Mouse (Mus musculus) hindbrain, embryonic 15.5 days (tissue): ENCODE data around the gene Erv3. TPM values are rescaled to one million over a fixed set of nuclear protein-coding genes. Genes with fewer than 3 reads are reported as not detected.

ENCODE experiments used
- ATAC-seq: fragments of 200-750 bp; cut with Nextera tagmentation; 2 replicates; pipeline ENCODE4 v1.8.0; 2017; ENCODE audit warnings: low read depth, moderate number of reproducible peaks, moderate TSS enrichment; ENCODE audit not compliant: low FRiP score
- H3K27ac ChIP-seq: fragments of 300-500 bp; sonication (generic); replicated peaks from 2 replicates; pipeline ENCODE4 v1.5.1; 2015; ENCODE audit warnings: mild to moderate bottlenecking, inconsistent platforms
- H3K27me3 ChIP-seq: fragments of 300-500 bp; sonication (generic); 2 replicates; pipeline ENCODE4 v1.6.1; 2015; ENCODE audit warnings: control low read depth, inconsistent platforms
- H3K36me3 ChIP-seq: fragments of 300-500 bp; sonication (generic); 2 replicates; pipeline ENCODE4 v1.6.1; 2015; ENCODE audit warnings: control low read depth, inconsistent platforms
- H3K4me1 ChIP-seq: fragments of 300-500 bp; sonication (generic); replicated peaks from 2 replicates; pipeline ENCODE4 v1.6.1; 2015; ENCODE audit warnings: control low read depth, inconsistent platforms
- H3K4me2 ChIP-seq: fragments of 300-500 bp; sonication (generic); 2 replicates; pipeline ENCODE4 v1.6.1; 2015; ENCODE audit warnings: moderate library complexity, mild to moderate bottlenecking, inconsistent platforms
- H3K4me3 ChIP-seq: fragments of 300-500 bp; sonication (generic); 2 replicates; pipeline ENCODE4 v1.5.1; 2015; ENCODE audit warnings: mild to moderate bottlenecking, inconsistent platforms
- H3K9ac ChIP-seq: fragments of 300-500 bp; sonication (generic); 2 replicates; pipeline ENCODE4 v1.6.1; 2015; ENCODE audit warnings: inconsistent platforms
- H3K9me3 ChIP-seq: fragments of 300-500 bp; sonication (generic); 2 replicates; pipeline ENCODE4 v1.6.1; 2016; ENCODE audit warnings: control low read depth, inconsistent platforms
- WGBS: fragments of 180-500 bp; shearing (Covaris S2); methylation state at CpG from one replicate; pipeline ENCODE4 v1.1.7; 2015; 5-methylcytosine and 5-hydroxymethylcytosine counted together
- polyA plus RNA-seq: library from polyadenylated mRNA; unstranded; fragments of >200 nt; fragmentation: Nextera tagmentation; extraction: Ambion mirVana; gene quantifications from 2 replicates; pipeline ENCODE4 v1.2.1, GENCODE M21; 2015

The Erv3 gene
- polyA plus RNA-seq, 1 experiment from 2014 or later = not detected

DNA sequence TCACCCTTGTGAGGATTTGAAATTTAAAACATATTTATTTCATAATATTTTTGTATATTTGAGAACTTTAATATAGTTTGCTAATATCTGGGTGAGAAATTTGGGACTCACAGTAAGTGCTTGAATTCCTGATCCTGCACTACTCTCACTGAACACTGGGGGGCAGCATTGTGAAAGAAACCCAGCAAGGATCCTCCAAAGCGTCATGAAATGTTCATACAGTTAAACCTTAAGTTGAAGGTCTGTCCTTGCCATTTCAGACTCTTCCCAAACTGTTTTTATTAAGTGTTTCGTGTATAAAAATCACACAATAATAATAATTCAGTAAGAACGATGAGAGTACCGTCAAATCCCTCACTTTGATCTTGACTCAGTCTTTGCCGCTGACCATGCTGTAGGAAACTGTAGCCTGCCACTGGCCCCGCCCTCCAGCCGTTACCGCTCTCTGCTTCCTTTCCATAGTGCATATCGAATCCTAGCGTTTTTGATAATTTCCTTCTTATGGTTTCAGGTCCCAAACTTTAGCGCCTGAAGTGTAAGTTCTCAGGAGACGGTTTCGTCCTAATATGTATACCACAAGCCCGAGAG, 39.4 kb downstream of the Erv3 start:
- Histone ChIP-seq H3K36me3 (no peaks in the 10 kb centered on the region), H3K27ac (no peak overlapping the region), H3K4me2 (peak overlapping the region; percentile 47), H3K4me1 (no peaks in the 10 kb centered on the region), H3K4me3 (no peak overlapping the region), H3K9ac (no peak overlapping the region), H3K27me3 (no peaks in the 10 kb centered on the region), H3K9me3 (no peaks in the 10 kb centered on the region)
- WGBS = 24% methylated on average over 14 of the region's 14 CpGs
- ATAC-seq = 0 out of 2 replicates have a peak, but pooled peaks have one; percentile 55

DNA sequence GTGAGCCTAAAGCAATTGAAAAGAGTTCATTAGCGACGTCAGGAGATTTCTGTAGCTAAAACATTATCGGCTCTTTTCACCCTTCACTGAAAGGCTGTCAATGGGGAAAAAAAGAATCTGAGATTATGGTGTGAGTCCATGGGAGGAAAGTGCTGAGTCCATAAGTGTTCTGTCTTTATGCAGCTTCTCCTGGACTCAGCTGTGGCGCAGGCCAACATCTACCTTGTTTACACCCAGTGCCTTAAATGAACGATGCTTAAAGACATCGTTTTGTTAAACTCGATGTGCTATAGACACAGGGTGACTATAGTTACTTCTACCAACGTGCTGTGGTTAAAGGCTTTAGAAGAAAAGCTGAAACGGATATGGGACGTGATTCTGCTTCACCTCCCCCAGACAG, 45.2 kb downstream of the Erv3 start:
- Histone ChIP-seq H3K36me3 (no peaks in the 10 kb centered on the region), H3K4me3 (no peak overlapping the region), H3K4me2 (no peak overlapping the region), H3K9ac (no peak overlapping the region), H3K27me3 (peaks cover 4% of the 10 kb centered on the region; the same call in 1 of the 2 replicates), H3K4me1 (no peaks in the 10 kb centered on the region), H3K27ac (no peak overlapping the region), H3K9me3 (no peaks in the 10 kb centered on the region)
- WGBS = 83% methylated on average over 10 of the region's 10 CpGs
- ATAC-seq = no peak

DNA sequence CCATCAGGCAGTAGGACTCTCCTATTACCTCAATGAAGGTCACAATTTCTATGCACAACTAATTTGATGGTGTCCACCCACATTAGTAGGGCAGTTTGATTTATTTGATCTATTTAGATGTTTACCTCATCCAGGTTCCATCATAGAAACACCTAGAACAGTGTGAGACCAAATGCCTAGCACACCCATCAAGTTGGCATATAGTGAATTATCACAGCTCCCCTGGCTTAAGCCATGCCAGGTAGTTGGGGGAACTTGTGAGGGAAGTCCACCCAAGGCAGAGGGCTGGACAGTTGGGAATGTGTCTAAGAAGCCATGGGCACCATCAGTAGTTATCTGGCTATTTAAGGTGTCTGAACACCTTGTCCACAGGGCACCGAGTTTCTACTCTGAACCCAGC, 46.1 kb downstream of the Erv3 start:
- no peak overlapping the region for H3K4me2 ChIP-seq
- peaks cover 6% of the 10 kb centered on the region; the same call in 1 of the 2 replicates for H3K4me1 ChIP-seq
- no peak overlapping the region for H3K27ac ChIP-seq
- H3K36me3 ChIP-seq = no peaks in the 10 kb centered on the region
- ATAC-seq = no peak
- H3K9ac ChIP-seq = no peak overlapping the region
- H3K9me3 ChIP-seq = no peaks in the 10 kb centered on the region
- H3K4me3 ChIP-seq = no peak overlapping the region
- WGBS = 82% methylated on average over 1 of the region's 1 CpGs
- H3K27me3 ChIP-seq = peaks cover 4% of the 10 kb centered on the region; the same call in 1 of the 2 replicates

DNA sequence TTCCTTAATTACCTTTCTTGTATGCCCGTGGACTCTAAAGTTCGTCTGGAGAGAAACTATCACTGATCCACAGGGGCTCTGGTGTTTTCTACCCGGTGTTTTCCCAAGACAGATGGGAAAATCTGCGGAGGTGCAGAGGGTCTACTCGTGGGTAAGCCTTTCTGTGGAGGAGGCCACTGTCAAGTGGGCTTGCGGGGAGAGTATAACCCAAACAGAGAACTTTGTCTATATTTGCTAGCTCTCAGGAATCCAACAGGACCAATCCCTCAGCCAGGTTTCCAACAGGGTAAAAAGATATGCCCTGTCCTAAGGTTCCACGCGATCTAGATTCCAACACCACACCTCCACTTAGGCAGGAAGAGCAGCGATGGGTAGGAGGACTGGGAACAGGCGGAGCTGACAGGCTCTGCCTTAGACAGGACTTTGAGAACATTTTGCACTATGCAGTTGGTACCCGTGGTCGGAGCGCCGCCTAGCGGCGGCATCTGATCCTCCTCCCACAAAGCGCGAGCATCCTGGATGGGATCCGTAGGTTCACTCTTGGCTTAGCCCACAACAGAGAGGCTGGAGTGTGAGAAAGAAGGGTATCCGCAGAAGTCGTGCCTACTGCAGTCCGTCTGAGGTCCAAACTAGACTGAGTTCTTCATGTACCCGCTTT, 46.9 kb downstream of the Erv3 start:
- H3K4me1 ChIP-seq = peaks cover 6% of the 10 kb centered on the region; the same call in 1 of the 2 replicates
- peak; percentile 93 for ATAC-seq
- no peak overlapping the region for H3K27ac ChIP-seq
- H3K4me3 ChIP-seq = no peak overlapping the region
- peaks cover 4% of the 10 kb centered on the region; the same call in 1 of the 2 replicates for H3K27me3 ChIP-seq
- H3K4me2 ChIP-seq = no peak overlapping the region
- H3K9ac ChIP-seq = no peak overlapping the region
- no peaks in the 10 kb centered on the region for H3K9me3 ChIP-seq
- H3K36me3 ChIP-seq = no peaks in the 10 kb centered on the region
- WGBS = 20% methylated on average over 23 of the region's 23 CpGs

DNA sequence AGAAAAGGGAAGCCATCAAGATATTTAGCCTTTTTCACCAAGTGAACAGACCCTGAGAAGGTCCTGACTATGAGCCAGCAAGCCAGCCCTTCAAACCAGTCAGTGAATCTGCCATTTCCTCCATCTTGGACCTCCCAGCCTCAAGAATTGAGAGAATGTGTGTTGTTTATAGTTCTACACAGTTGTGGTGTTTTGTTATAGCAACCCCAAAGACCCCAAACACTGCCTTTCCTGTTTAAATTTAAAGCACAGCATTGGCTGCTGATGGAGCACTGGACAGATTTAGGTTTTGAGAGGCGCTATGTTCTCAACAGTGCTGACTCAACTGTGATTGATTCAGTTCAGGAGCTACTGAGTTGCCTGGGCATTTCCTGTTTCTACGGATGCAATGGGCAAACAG, 47.9 kb downstream of the Erv3 start:
- no peak for ATAC-seq

DNA sequence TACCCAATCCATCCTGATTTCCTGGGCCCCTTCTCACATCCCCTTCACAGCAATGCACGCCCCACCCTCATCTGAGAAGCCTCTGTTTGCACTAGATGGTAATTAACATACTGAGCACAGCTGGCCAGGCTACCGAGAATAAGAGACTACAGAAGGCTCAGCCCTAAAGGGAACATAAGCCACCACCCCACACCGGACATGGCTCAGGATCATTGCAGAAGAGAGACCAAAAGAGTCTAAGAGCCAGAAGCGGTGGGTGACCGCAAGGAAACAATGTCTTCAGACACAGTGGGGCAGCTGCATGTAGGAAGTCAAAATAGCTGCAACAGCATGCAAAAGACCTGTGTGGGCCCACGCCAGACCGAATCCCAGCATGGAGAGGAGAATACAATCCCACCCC, 50.7 kb downstream of the Erv3 start:
- H3K4me3 ChIP-seq = no peak overlapping the region
- H3K4me1 ChIP-seq = peaks cover 6% of the 10 kb centered on the region; the same call in 1 of the 2 replicates
- no peak overlapping the region for H3K27ac ChIP-seq
- H3K27me3 ChIP-seq = peaks cover 4% of the 10 kb centered on the region; the same call in 1 of the 2 replicates
- H3K36me3 ChIP-seq = no peaks in the 10 kb centered on the region
- no peak overlapping the region for H3K4me2 ChIP-seq
- 33% methylated on average over 7 of the region's 7 CpGs for WGBS
- no peak for ATAC-seq
- no peak overlapping the region for H3K9ac ChIP-seq
- no peaks in the 10 kb centered on the region for H3K9me3 ChIP-seq

More for the DNA sequence above, 47.9 kb downstream of the Erv3 start:
- no peak overlapping the region for H3K4me2 ChIP-seq
- 89% methylated on average over 2 of the region's 2 CpGs for WGBS
- no peaks in the 10 kb centered on the region for H3K36me3 ChIP-seq
- H3K27me3 ChIP-seq = peaks cover 4% of the 10 kb centered on the region; the same call in 1 of the 2 replicates
- peaks cover 6% of the 10 kb centered on the region; the same call in 1 of the 2 replicates for H3K4me1 ChIP-seq
- H3K9me3 ChIP-seq = no peaks in the 10 kb centered on the region
- no peak overlapping the region for H3K4me3 ChIP-seq
- H3K27ac ChIP-seq = no peak overlapping the region
- H3K9ac ChIP-seq = no peak overlapping the region

DNA sequence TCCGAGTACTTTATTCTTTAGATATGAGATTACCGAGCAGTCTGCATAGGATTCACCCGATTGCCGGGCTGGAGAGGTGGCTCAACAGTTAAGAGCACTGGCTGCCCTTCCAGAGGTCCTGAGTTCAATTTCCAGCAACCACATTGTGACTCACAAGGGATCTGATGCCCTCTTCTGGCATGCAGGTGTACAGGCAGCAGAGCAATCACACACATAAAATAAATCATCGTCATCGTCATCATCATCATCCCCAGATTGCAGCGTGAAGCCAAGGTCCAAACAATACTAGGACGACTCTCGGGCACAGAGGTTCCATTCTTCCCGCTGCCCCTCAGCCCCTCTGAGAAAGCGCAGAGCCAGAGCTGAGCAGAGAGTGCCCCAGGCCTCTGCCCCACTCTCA, 51.9 kb downstream of the Erv3 start:
- 69% methylated on average over 11 of the region's 11 CpGs for WGBS
- Histone ChIP-seq H3K4me1 (peaks cover 6% of the 10 kb centered on the region; the same call in 1 of the 2 replicates), H3K4me3 (no peak overlapping the region), H3K27me3 (no peaks in the 10 kb centered on the region), H3K4me2 (no peak overlapping the region), H3K36me3 (no peaks in the 10 kb centered on the region), H3K9ac (no peak overlapping the region), H3K9me3 (no peaks in the 10 kb centered on the region), H3K27ac (no peak overlapping the region)
- no peak for ATAC-seq

DNA sequence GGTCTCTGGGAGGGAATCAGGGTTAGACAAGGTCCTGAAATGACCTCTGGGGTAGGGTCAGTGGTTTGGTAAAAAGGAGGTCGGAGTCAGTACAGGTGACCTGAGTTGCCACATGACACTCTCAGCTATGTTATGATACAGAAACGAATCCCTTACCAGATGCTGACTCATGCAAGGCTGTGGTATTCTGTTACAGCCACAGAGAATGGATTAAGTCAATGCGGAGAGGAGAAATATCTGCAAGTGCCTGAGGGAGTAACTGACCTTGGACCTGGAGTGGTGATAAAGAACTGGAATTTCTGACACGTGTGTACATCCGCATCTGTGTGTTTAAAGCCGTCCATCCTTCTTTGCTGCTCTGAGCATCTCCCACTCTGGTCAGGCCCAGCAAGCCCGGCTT, 52.7 kb downstream of the Erv3 start:
- Histone ChIP-seq H3K4me1 (peaks cover 6% of the 10 kb centered on the region; the same call in 1 of the 2 replicates), H3K4me2 (no peak overlapping the region), H3K36me3 (no peaks in the 10 kb centered on the region), H3K27ac (no peak overlapping the region), H3K4me3 (no peak overlapping the region), H3K27me3 (no peaks in the 10 kb centered on the region), H3K9ac (no peak overlapping the region), H3K9me3 (no peaks in the 10 kb centered on the region)
- 83% methylated on average over 7 of the region's 7 CpGs for WGBS
- ATAC-seq = no peak

DNA sequence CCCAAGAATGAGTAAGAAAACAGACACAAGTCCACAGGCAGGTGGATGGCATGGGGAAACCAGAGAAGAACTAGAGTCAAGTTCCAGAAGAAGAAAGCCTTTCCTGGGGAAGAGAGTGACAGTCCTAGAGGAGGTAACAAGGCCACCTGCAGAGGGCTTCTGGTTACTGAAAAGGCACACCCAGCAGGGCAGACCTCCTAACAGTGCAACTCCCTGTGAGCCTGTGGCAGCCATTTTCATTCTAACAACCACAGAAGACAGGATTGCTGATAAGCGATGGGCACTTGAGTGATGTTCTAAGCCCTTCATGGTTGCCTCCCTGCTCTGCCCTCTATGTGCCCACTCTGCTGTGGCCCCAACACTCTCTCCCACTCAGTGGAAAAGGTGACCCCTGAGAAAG, 54.2 kb downstream of the Erv3 start:
- Histone ChIP-seq H3K9ac (no peak overlapping the region), H3K9me3 (no peaks in the 10 kb centered on the region), H3K36me3 (no peaks in the 10 kb centered on the region), H3K27ac (no peak overlapping the region), H3K4me3 (no peak overlapping the region), H3K4me1 (peaks cover 6% of the 10 kb centered on the region; the same call in 1 of the 2 replicates), H3K27me3 (no peaks in the 10 kb centered on the region), H3K4me2 (no peak overlapping the region)
- WGBS = 41% methylated on average over 1 of the region's 1 CpGs
- ATAC-seq = no peak

DNA sequence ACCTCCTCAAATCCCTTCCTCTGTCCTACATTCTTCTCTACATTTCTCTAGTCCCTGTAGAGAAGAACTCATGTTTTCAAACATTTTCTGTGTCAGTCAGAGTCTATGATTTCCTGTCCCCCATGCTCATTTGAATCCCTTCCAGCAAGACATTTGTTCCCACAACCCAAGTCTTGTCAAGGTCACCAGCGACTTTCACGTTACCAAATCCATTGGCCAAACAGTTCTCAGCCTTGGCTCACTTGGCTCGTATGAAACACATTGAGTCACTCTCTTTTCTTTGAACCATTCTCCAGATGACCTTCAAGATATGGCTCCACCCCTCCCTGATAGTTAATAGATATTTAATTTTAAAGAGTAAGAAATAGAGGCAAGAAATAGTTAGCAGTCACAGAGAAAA, 55.7 kb downstream of the Erv3 start:
- Histone ChIP-seq H3K9me3 (no peaks in the 10 kb centered on the region), H3K36me3 (no peaks in the 10 kb centered on the region), H3K9ac (no peak overlapping the region), H3K4me2 (no peak overlapping the region), H3K4me3 (no peak overlapping the region), H3K27ac (no peak overlapping the region), H3K4me1 (peaks cover 3% of the 10 kb centered on the region; the same call in 1 of the 2 replicates), H3K27me3 (no peaks in the 10 kb centered on the region)
- ATAC-seq = no peak
- WGBS = 81% methylated on average over 3 of the region's 3 CpGs
